Mouse (Mus musculus) neural tube, embryonic 13.5 days (tissue): ENCODE measurements around the gene Pitpnc1. TPM values are rescaled to one million over a fixed set of nuclear protein-coding genes. Genes with fewer than 3 reads are reported as not detected.

Source experiments
- ATAC-seq: fragments of 200-750 bp; cut with Nextera tagmentation; 2 replicates; pipeline ENCODE4 v1.8.0; 2017; ENCODE audit warnings: low read depth, mild to moderate bottlenecking, moderate TSS enrichment, moderate library complexity
- H3K27ac ChIP-seq: fragments of 300-500 bp; sonication (generic); replicated peaks from 2 replicates; pipeline ENCODE4 v1.5.1; 2015; ENCODE audit warnings: moderate library complexity, mild to moderate bottlenecking, inconsistent platforms
- H3K27me3 ChIP-seq: fragments of 300-500 bp; sonication (generic); 2 replicates; pipeline ENCODE4 v1.6.1; 2015; ENCODE audit warnings: mild to moderate bottlenecking, inconsistent platforms
- H3K36me3 ChIP-seq: fragments of 300-500 bp; sonication (generic); 2 replicates; pipeline ENCODE4 v1.6.1; 2015; ENCODE audit warnings: mild to moderate bottlenecking, inconsistent platforms
- H3K4me1 ChIP-seq: fragments of 300-500 bp; sonication (generic); replicated peaks from 2 replicates; pipeline ENCODE4 v1.6.1; 2015; ENCODE audit warnings: inconsistent platforms
- H3K4me2 ChIP-seq: fragments of 300-500 bp; sonication (generic); 2 replicates; pipeline ENCODE4 v1.6.1; 2015; ENCODE audit warnings: inconsistent platforms, mild to moderate bottlenecking, moderate library complexity
- H3K4me3 ChIP-seq: fragments of 300-500 bp; sonication (generic); 2 replicates; pipeline ENCODE4 v1.5.1; 2015; ENCODE audit warnings: mild to moderate bottlenecking, inconsistent platforms
- H3K9ac ChIP-seq: fragments of 300-500 bp; sonication (generic); 2 replicates; pipeline ENCODE4 v1.6.1; 2015; ENCODE audit warnings: moderate library complexity, mild to moderate bottlenecking, inconsistent platforms
- H3K9me3 ChIP-seq: fragments of 300-500 bp; sonication (generic); 2 replicates; pipeline ENCODE4 v1.6.1; 2016; ENCODE audit warnings: inconsistent platforms
- WGBS: fragments of 180-500 bp; shearing (Covaris S2); methylation state at CpG from one replicate; pipeline ENCODE4 v1.1.7; 2015; 5-methylcytosine and 5-hydroxymethylcytosine counted together
- polyA plus RNA-seq: library from polyadenylated mRNA; unstranded; fragments of >200 nt; fragmentation: Nextera tagmentation; extraction: Ambion mirVana; gene quantifications from 2 replicates; pipeline ENCODE4 v1.2.1, GENCODE M21; 2015

Gene Pitpnc1
- polyA plus RNA-seq, 1 experiment from 2014 or later = 39.2 TPM

- no peak overlapping the region for H3K4me3 ChIP-seq
- no peaks in the 10 kb centered on the region for H3K9me3 ChIP-seq
- H3K36me3 ChIP-seq = no peaks in the 10 kb centered on the region
- peaks cover 36% of the 10 kb centered on the region for H3K4me1 ChIP-seq
- no peak overlapping the region for H3K27ac ChIP-seq
- no peak for ATAC-seq
- no peaks in the 10 kb centered on the region for H3K27me3 ChIP-seq
- no peak overlapping the region for H3K9ac ChIP-seq
- WGBS = 38% methylated on average over 6 of the region's 6 CpGs
- no peak overlapping the region for H3K4me2 ChIP-seq
These were observed 194.6 kb downstream of the Pitpnc1 start for GRCm38 (mm10) chr11:107275902-107276301.

- peaks cover under 1% of the 10 kb centered on the region; the same call in 1 of the 2 replicates for H3K36me3 ChIP-seq
- H3K9me3 ChIP-seq = no peaks in the 10 kb centered on the region
- no peak for ATAC-seq
- H3K9ac ChIP-seq = no peak overlapping the region
- WGBS = 75% methylated on average over 9 of the region's 9 CpGs
- no peak overlapping the region for H3K27ac ChIP-seq
- peaks cover 21% of the 10 kb centered on the region for H3K4me1 ChIP-seq
- no peak overlapping the region for H3K4me2 ChIP-seq
- H3K4me3 ChIP-seq = no peak overlapping the region
- H3K27me3 ChIP-seq = no peaks in the 10 kb centered on the region
These were observed 196.3 kb downstream of the Pitpnc1 start for GRCm38 (mm10) chr11:107274206-107274605.

DNA sequence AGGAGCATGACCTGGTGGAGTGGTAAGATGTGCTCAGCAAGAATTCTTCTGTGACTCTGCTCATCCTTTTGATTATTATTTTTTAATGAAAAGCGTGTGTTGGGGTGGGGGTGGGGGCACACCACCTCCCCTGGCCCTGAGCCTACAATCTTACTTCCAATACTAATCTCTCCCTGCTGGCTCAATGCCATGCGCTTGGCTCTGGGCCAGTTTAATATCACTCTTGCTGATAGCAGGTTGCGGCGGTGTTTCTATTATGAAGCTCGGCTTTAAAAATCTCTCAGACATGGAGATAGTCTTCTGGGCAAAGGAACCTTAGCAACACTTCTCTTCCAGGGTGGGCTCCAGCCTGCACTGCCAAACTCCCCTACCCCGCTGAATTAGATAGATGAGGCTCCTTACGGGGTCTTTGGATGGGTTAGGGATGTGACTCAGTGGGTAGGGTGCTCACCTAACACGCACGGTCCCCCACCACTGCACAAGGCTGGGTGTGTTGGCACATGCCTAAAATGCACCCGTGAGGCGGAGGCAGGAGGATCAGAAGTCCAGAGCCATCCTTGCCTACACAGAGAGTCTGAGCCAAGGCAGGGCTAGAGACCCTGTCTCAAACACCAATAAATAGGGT is 198.0 kb downstream of the Pitpnc1 start:
- Histone ChIP-seq H3K9ac (no peak overlapping the region), H3K4me3 (no peak overlapping the region), H3K27me3 (no peaks in the 10 kb centered on the region), H3K9me3 (peaks cover 5% of the 10 kb centered on the region; the same call in 1 of the 2 replicates), H3K4me2 (no peak overlapping the region), H3K4me1 (peaks cover 20% of the 10 kb centered on the region), H3K27ac (peak overlapping the region; percentile 80), H3K36me3 (peaks cover 11% of the 10 kb centered on the region; the same call in 1 of the 2 replicates)
- WGBS = 66% methylated on average over 11 of the region's 11 CpGs
- peak; percentile 41; the same call in 1 of the 2 replicates for ATAC-seq

- no peak for ATAC-seq
- H3K27me3 ChIP-seq = no peaks in the 10 kb centered on the region
These were observed 199.9 kb downstream of the Pitpnc1 start for GRCm38 (mm10) chr11:107270564-107270963.

GRCm38 (mm10) chr11:107267522-107267921 is 203.0 kb downstream of the Pitpnc1 start:
- H3K4me1 ChIP-seq = peaks cover 8% of the 10 kb centered on the region
- WGBS = over 99% methylated on average over 3 of the region's 3 CpGs
- peaks cover 5% of the 10 kb centered on the region; the same call in 1 of the 2 replicates for H3K9me3 ChIP-seq
- no peaks in the 10 kb centered on the region for H3K27me3 ChIP-seq
- H3K9ac ChIP-seq = no peak overlapping the region
- H3K36me3 ChIP-seq = peaks cover 11% of the 10 kb centered on the region; the same call in 1 of the 2 replicates
- H3K4me2 ChIP-seq = no peak overlapping the region
- no peak overlapping the region for H3K27ac ChIP-seq
- no peak for ATAC-seq
- no peak overlapping the region for H3K4me3 ChIP-seq

More at GRCm38 (mm10) chr11:107270564-107270963, 199.9 kb downstream of the Pitpnc1 start:
- no peak overlapping the region for H3K4me2 ChIP-seq
- WGBS = 92% methylated on average over 9 of the region's 9 CpGs
- no peak overlapping the region for H3K4me3 ChIP-seq
- H3K9me3 ChIP-seq = peaks cover 5% of the 10 kb centered on the region; the same call in 1 of the 2 replicates
- peaks cover 16% of the 10 kb centered on the region for H3K4me1 ChIP-seq
- peaks cover 11% of the 10 kb centered on the region; the same call in 1 of the 2 replicates for H3K36me3 ChIP-seq
- H3K27ac ChIP-seq = no peak overlapping the region
- H3K9ac ChIP-seq = no peak overlapping the region

DNA sequence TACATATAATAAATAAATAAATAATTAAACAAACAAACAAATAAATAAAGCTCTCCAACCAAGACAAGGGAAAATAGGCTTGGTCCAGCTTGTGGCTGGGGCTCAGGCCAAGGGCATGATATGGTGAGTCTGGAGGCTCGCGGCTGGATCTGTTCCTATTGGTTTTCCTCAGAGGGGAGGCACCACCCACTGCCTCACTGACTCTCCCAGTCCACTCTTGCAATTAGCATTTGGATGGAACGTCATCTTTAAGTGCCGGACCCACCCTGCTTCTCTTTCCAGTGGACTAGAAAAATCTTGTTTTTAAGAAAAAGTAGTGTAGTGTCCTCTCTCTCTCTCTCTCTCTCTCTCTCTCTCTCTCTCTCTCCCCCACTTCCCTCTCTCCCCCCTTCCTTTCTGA is 204.6 kb downstream of the Pitpnc1 start:
- Histone ChIP-seq H3K9me3 (peaks cover 5% of the 10 kb centered on the region; the same call in 1 of the 2 replicates), H3K4me2 (no peak overlapping the region), H3K27ac (no peak overlapping the region), H3K9ac (no peak overlapping the region), H3K36me3 (peaks cover 11% of the 10 kb centered on the region; the same call in 1 of the 2 replicates), H3K27me3 (no peaks in the 10 kb centered on the region), H3K4me1 (no peaks in the 10 kb centered on the region; the same call in 1 of the 2 replicates), H3K4me3 (no peak overlapping the region)
- ATAC-seq = no peak
- 88% methylated on average over 4 of the region's 4 CpGs for WGBS

DNA sequence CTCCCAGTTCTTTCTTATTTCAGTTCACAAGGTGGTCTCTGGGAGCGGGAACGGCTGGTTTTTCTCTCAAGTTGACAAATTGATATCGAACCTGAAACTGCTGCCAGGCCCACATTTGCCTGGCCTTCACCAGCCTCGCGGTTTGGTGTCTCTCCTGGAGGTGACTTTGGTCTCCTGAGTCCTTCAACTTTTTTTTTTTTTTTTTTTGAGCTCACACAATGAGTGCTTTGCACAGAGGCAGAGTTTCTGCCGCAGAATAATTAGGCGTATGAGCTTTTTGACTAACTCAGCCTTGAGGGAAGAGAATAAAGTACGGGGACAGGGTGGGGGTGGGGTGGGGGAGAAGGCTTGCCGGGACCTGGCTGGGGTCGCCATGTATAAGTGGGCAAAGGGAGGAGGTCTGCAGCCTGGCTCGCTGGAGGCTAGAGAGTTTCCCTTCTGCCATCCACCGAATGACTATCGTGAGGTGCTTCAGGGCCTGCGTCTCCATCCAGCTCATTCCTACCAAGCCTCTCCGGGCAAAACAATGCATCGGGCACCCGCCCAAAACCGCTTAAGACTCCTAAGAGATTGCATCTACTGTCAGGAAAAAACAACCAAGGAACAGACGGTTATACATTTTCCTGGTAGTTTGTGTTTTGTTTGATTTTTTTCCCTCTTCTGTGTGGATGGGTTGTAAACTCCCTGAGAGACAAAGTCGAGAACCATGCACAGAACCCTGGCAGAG is 205.4 kb downstream of the Pitpnc1 start:
- 75% methylated on average over 20 of the region's 20 CpGs for WGBS
- Histone ChIP-seq H3K4me2 (no peak overlapping the region), H3K36me3 (peaks cover 11% of the 10 kb centered on the region; the same call in 1 of the 2 replicates), H3K9me3 (peaks cover 5% of the 10 kb centered on the region; the same call in 1 of the 2 replicates), H3K27me3 (no peaks in the 10 kb centered on the region), H3K4me1 (no peaks in the 10 kb centered on the region; the same call in 1 of the 2 replicates), H3K27ac (no peak overlapping the region), H3K4me3 (no peak overlapping the region), H3K9ac (no peak overlapping the region)
- ATAC-seq = no peak

DNA sequence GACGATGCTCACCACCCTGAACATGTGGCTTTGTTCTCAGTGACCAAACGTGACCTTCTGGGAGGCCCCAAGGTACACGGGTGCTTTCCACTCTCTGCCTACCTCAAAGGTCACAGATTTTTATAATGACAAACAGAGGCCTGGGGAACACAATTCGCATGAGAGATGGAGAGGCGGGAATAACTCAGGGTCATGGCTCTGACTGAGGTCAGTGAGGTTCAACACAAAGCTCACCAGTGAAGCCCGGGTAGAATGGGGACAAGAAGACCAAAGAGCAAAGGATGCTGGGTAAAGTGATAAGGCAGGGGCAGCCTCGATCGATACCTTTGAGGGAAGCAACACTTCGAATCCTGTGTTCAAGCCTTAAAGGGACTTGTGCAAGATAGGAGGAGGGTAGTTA is 206.7 kb downstream of the Pitpnc1 start:
- 81% methylated on average over 9 of the region's 9 CpGs for WGBS
- H3K9me3 ChIP-seq = peaks cover 5% of the 10 kb centered on the region; the same call in 1 of the 2 replicates
- no peaks in the 10 kb centered on the region; the same call in 1 of the 2 replicates for H3K4me1 ChIP-seq
- H3K4me3 ChIP-seq = no peak overlapping the region
- H3K27ac ChIP-seq = no peak overlapping the region
- H3K27me3 ChIP-seq = no peaks in the 10 kb centered on the region
- no peak overlapping the region for H3K9ac ChIP-seq
- no peak overlapping the region for H3K4me2 ChIP-seq
- no peak for ATAC-seq
- peaks cover 7% of the 10 kb centered on the region; the same call in 1 of the 2 replicates for H3K36me3 ChIP-seq

DNA sequence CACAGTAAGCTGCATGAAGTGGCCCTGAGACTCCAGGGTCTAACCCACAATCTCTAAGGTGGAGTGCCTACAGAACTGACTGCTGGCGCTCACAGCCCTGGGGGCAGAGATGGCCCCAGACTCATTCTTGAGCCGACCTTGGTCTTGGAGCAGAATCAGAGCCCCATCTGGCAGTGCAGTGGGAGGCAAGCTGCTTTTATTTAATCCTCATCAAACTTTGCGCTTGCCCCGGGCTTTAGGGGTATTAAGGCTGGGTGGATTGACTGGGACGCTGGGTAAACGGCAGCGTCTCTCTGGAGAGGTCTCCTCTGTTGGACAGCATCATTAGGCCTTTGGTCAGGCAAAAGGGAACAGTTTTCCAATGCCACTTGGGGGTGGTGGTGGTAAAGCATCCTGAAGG is 211.1 kb downstream of the Pitpnc1 start:
- WGBS = 81% methylated on average over 7 of the region's 7 CpGs
- no peak overlapping the region for H3K9ac ChIP-seq
- H3K4me1 ChIP-seq = no peaks in the 10 kb centered on the region
- no peaks in the 10 kb centered on the region for H3K27me3 ChIP-seq
- no peaks in the 10 kb centered on the region for H3K36me3 ChIP-seq
- H3K4me2 ChIP-seq = no peak overlapping the region
- no peaks in the 10 kb centered on the region for H3K9me3 ChIP-seq
- no peak overlapping the region for H3K27ac ChIP-seq
- H3K4me3 ChIP-seq = no peak overlapping the region
- ATAC-seq = no peak

DNA sequence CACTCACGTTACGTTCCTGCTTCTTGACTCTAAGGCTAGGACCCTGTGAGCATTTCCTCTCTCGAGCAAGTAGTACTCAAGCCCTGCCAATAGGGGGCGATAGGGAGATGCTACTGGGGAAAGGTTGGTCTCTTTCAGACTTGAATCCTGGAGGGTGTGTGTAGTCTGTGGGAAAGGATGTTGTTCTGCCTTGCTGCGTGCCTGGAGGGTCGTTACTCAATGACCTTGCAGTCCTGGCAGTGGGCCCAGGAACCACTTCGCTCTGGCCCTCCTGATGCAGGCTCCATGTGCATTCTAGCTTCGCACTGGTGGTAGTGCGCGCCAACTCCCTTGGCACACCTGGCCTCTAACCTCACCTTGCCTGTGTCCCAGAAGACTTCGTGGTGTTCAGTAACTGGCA is 215.3 kb downstream of the Pitpnc1 start:
- Histone ChIP-seq H3K4me2 (no peak overlapping the region), H3K9me3 (no peaks in the 10 kb centered on the region), H3K9ac (no peak overlapping the region), H3K27me3 (no peaks in the 10 kb centered on the region), H3K36me3 (peaks cover 16% of the 10 kb centered on the region), H3K4me1 (no peaks in the 10 kb centered on the region), H3K27ac (no peak overlapping the region), H3K4me3 (no peak overlapping the region)
- ATAC-seq = no peak
- WGBS = 82% methylated on average over 11 of the region's 11 CpGs

DNA sequence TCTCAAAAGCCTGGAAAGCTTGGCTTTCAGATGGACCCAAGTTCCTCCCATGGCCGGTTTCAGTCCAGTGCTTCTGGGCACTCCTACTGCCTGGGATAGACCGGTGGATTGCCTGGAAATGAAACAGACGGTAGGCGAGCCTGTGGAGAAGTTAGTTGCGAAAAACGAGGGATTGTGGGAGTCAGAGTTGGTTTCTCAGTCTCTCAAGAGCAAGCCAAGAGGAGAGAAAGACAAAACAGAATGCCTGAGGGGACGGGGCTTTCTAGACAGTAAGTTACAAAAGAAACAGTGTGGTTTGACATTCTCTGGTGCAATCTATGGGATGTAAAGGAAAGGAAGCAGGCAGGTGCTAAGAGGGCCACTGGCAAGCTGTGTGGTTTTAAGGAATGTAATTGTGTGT is 216.3 kb downstream of the Pitpnc1 start:
- H3K36me3 ChIP-seq = peaks cover 16% of the 10 kb centered on the region
- H3K4me2 ChIP-seq = no peak overlapping the region
- ATAC-seq = no peak
- no peaks in the 10 kb centered on the region for H3K4me1 ChIP-seq
- no peak overlapping the region for H3K9ac ChIP-seq
- H3K9me3 ChIP-seq = no peaks in the 10 kb centered on the region
- no peak overlapping the region for H3K4me3 ChIP-seq
- no peaks in the 10 kb centered on the region for H3K27me3 ChIP-seq
- WGBS = 91% methylated on average over 7 of the region's 7 CpGs
- no peak overlapping the region for H3K27ac ChIP-seq

DNA sequence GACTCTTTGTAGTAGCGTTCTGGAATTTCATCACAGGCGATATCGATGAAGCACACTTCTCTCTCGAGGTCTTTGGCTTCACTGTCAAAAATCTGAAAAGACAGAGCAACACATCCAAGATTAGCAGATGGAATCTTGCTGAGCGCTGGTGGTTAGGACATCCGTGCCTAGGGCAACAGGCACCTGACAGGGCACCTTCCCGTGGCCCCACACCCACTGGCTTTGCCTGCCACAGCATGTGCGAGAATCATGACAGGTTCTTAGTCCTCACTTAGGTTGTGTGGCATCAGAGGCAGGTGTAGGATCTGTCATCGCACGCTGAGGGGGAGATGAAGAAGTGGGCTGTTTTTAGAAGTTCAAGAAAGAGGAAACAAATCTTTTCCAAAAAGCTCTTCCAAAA is 218.5 kb downstream of the Pitpnc1 start:
- WGBS = 96% methylated on average over 10 of the region's 10 CpGs
- Histone ChIP-seq H3K9me3 (no peaks in the 10 kb centered on the region), H3K4me3 (no peak overlapping the region)

More for the DNA sequence above, 218.5 kb downstream of the Pitpnc1 start:
- ATAC-seq = no peak
- Histone ChIP-seq H3K4me1 (no peaks in the 10 kb centered on the region), H3K27ac (no peak overlapping the region), H3K9ac (no peak overlapping the region), H3K27me3 (no peaks in the 10 kb centered on the region), H3K4me2 (no peak overlapping the region), H3K36me3 (peaks cover 20% of the 10 kb centered on the region)
